Mouse (Mus musculus) ES-CJ7 (cell line): ENCODE results near the gene Frmd3.
"Not testable (repeated sequence)": the region's sequence is repeated elsewhere in the genome, so short reads cannot be mapped to it uniquely, and the experiment has no call there.

Source experiments
- DNase-seq: peaks from one replicate; pipeline ENCODE4 v3.0.0; 2011; ENCODE audit warnings: low read depth, low spot score

Frmd3 gene

DNA sequence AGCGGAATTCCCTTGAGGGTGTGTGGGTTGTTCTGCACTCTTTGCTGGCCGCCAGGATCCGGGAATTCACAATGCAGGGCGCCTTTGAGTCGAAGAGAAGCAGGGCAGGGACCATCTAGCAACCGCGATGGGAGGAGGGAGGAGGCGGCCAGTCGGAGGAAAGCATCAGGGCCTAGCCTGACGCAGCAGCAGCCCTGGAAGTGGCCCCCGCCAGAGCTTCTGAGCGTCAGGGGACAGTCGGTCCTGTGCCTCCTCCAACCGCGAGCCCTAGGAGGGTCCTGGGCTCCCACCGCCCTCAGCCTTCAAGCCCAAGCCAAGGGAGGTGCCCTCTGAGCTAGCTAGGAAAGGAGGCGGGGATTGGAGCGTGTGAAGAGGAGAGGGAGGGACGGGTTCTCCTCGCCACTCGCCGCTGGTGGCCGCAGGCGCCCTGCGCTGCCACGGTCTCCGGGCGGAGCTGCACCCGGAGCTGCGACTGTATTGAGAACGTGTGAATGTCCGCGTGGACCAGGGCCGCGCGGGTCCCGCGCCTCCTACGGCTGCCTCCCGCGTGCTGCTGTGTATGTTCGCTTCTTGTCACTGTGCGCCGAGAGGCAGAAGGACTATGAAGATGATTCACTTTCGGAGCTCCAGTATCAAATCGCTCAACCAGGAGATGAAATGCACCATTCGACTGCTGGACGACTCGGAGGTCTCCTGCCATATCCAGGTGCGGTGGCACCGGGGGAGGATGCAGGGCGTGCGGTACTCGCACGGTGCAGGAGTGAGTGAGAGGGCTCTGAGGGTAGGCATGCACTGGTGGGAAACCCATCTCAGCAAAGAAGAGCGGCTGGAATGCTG is at the start of gene Frmd3:
Gene Frmd3, plus strand, starts transcription at position 232 of the 837 bp plus-strand sequence.
- peak; percentile 21 for DNase-seq

DNA sequence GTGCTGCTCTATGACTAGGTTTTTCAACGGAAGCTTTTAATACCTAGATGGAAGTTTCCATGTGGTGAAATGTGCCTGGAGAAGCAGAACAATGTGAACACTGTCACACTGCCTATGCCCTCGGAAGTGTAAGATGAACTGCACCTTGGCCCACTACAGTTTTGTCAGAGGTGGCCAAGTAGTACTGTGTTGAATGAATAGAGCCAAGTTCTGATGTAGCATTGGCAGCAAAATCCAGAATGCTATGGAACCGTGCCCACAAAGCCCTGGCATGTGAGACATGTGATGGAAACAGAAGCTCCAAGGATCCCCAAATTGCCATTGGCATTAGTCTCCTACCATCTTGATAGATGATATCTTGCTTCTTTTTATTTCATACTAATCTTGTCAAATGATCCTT is 32.8 kb upstream of the Frmd3 start:
- no peak for DNase-seq

DNA sequence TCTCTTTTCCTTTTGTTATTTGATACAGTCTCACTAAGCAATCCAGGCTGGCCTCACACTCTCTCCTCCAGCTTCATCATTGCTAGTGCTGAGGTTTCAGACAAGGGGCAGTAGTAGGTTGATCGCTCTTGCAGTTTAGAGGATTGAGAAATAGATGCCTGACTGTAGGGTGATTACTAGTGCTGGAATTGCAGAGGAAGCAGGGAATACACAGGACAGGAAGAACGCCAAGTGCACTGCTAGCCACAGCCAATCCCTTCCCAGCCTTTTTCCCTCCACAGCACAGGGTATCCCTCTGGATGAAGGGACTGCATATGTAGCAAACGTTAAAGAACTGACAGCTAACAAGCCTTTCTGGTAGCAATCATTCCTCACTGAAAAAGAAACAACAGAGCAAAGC is 965 bp upstream of the Frmd3 start:
- DNase-seq: no peak

DNA sequence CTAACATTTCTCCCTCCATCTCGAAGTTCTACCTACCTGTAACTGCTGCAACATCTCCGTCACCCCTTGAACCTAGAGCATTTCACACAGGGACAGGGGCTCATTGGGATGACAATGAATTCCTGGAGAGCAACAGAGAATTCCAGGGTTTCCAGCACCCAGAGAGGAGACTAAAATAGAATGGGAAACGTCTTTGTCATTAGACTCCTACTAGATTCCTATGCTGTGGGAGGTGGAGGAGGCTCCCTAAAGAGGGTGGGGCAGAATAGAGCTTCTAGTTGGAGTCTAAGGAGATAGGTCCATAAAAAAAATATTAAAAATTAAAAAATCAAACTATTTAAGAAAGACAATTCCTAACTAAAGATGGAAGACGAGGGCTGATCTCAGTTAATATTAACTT is 542 bp upstream of the Frmd3 start:
- DNase-seq: no peak

DNA sequence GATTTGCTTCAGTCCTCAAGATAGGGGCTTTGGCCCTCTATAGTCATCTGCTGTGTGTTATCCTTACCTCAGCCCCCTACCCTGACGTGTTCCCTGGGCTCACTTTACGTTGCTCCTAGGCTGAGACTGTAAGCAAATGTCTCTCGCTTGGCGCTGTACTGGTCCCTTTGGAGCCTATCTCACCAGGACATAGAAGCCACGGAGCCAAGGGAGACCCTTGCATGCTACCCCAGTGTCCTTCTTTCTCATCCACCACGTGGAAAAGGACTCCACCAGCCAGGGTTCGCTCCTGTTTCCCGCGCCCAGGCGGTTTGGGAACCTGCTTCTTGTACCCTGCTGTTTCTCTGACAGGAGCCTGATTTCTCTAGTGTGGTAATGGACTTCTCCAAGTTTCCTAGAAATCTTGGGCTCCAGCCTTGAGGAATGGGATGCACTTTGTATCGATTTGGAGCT is 832 bp downstream of the Frmd3 start:
- DNase-seq: peak; percentile 3

DNA sequence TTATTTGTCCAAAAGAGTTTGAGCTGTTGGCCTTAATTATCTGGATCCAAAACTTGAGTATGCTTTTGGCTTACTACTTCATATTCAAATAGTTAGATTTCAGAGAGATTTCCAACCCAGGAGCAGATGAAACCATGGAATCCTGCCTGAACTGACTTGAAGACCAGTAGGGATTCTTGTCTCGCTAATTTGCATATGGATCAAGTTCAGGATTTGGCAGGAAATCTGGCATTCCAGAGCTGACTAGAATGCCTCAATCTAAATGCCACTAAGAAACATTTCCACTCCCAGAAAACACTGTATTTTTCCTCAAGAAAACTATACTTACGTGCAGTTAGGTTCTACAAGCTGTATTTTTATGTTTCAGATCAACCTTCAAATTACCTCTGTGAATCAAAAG is 6.8 kb downstream of the Frmd3 start:
- DNase-seq: peak; percentile 9

DNA sequence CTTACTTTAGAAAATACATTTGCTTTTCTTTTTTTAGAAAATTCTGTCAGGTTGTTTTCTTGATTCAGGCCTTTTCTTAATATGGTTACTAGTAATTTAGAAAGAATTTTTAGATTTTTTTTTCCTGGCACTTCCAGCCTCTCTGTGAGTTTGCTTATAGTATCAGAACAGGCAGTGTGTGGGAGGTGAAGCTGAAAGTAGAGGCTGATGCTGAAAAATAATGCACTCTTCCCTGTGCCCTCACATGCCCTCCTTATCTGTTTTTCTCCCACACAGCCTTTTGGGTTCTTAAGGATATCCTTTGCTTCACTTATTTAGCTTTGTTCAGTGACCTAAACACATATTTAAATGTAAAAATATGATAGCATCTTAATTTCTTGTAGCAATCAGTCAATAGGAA is 30.0 kb downstream of the Frmd3 start:
- no peak for DNase-seq

DNA sequence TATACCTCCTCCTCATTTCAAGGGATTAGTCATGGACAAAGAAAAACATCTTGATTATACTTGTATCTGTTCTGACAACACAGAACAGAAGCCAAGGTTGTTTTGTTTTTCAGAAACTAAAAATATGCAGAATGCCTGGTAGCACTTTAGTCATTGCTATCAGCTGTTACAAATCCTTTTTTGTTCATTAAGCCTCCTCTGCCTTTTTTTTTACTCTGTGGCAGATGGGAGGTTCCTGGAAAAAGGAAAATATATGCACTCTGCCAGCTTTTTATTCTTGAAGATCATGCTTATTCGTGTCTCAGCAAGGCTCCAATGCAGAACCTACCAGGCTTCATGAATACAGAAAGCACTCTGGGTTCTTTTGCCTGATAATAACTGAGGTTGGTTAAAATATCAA is 38.5 kb downstream of the Frmd3 start:
- DNase-seq: no peak

DNA sequence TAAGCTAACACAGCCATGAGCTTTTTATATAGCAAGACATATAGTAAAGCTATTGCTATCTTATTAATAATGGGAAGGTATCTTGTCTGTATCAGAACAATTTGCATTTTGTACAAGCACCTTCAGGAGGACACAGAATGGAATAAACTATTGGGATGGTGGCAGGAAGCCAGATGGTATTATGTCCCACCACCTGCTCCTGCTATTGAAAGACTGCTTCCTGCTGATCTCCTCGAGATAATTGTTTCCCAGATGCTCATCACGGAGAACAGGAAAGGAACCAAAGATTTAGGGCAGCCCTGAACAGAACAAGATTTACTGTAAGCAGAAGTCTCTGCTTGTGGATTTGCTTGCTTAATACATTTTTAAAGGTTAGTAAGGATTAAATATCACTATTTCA is 63.5 kb downstream of the Frmd3 start:
- DNase-seq: no peak

DNA sequence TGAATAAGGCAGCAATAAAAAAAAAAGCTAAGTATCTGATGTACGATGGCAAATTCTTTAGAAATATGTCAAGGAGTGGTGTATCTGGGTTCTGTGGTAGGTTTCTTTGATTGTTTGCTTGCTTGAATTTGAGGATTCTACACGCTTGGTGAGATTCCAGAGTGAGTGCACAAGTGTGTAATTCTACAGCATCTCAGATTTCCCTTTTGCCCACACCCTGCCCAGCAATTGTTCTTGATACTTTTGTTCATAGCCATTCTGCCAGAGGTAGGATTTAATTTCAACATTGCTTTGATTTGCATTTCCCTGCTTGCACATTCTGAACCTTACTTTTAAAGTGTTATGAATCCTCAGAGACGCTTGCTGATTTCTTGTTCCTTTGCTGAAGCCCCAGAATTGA is 97.6 kb downstream of the Frmd3 start:
- DNase-seq: no peak

DNA sequence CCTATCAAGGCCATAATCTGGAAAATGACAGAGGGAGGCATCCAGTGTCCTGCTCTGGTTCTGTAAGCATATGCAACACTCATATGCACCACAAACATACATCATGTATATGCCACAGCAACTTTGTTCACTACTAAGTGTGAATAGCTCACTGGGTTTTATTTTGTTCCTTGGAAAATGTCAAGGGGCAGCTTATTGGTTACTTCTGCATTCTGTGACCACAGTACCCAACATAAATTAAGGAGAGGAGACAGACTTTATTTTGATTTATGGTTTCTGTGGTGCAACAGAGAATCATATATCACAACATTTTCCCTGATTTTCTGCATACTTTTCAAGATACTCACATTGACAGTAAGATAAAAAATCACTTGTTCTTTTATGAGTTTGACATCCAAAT is 178.3 kb downstream of the Frmd3 start:
- DNase-seq: no peak

DNA sequence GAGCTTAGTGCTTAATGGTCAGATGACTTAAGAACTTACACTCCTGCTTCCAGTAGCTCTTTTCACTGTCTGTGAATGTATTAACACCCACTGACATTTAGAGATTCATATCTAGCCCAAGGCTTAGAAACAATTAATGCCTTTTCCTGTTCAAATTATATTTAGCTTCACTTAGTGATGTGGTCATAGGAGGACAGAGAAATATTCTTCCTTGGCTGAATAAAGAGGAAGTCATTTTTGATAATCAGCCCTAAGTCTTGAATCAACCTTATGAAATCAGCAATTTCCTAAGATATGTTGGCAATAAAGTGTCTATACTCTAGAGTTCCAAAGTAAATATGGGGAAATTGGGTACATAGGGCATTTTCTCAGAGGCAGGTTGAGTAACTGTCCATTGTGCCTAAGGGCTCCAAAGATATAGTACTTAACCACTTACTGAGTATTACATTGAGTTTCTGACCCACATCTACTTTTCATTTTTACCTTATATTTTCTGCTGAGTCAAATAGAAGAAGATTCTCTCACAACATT is 188.1 kb downstream of the Frmd3 start:
- no peak for DNase-seq

DNA sequence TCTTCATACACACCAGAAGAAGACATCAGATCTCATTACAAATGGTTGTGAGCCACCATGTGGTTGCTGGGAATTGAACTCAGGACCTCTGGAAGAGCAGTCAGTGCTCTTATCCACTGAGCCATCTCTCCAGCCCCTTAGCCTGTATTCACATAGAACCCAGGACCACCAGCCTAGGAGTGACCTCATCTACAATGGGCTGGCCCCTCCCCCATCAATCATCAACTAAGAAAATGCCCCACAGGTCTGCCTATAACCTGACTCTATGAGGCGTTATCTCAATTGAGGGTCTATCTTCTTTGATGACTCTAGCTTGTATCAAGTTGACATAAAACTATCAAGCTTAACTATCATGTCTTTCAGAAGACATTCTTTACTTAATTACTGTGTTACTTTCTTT is 208.5 kb downstream of the Frmd3 start:
- DNase-seq: not testable (repeated sequence)

DNA sequence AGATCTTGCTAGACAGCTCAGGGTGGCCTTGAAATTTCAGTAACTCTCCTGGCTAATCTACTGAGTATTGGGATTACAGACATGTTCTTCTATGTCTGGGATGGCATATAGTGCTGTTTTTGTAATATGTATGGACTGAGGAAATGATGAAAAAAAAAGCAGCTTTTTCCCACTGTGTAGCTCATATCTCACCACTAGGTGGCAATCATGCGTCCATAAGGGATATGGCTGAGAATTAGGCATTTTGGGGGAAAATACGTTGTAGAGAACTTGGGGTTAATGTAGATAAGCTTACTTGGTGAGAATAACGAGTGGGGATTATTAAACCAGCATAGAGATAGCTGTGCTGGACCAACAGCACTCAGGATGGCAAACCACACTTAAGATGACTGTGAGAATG is 209.1 kb downstream of the Frmd3 start:
- DNase-seq: no peak

DNA sequence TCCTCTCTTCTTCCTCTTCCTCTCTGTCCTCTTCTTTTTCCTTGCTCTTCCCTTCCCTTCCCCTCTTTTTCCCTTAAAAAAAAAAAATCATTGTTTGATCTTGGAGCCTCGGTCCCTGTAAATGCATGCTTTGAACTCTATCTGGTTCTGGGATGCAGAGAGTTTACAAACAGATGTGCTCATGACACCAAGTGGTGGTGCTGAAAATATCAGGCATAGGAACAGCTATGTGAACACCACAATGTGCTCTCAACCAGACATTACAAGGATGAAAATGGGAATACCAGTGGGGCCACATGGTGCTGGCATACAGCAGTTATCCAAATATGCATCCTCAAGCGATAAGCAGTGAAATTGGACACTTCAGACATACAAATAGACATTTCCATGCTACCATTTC is 211.0 kb downstream of the Frmd3 start:
- DNase-seq: peak; percentile 33

DNA sequence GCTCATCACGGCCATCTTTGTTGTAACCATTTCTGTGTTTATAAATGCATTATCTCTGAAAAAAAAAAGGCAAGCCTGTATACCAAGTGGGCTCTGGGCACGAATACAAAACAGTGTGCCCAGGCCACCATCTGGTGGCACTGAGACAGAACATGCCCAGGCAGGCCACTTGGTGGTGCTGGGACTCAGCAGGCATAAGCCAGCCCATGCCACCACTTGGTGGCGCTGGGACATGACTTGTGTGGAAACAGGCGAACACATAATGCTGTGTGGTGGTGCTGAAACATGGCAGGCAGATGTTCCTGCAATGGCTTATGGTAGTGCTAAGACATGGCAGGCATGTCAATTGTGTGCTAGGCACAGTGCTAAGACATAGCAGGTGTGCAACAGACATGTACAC is 217.8 kb downstream of the Frmd3 start:
- DNase-seq: peak; percentile 76

DNA sequence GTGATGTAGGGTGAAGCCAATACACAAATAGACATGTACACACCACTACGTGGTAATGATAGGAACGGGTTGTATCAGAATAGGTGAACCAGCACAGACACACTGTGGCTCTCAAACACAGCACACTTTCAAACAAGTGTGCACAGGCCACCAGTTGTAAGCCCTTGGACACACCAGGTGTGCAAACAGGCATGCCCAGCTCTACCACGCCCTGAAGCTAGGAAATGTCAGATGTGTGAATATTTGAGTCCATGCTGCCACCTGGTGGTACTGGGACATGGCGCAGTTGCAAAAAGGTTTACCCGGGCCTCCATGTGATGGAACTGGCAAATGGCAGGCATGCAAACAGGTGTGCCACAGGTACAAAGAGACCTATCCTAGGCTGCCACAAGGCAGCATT is 218.2 kb downstream of the Frmd3 start:
- DNase-seq: peak; percentile 84

DNA sequence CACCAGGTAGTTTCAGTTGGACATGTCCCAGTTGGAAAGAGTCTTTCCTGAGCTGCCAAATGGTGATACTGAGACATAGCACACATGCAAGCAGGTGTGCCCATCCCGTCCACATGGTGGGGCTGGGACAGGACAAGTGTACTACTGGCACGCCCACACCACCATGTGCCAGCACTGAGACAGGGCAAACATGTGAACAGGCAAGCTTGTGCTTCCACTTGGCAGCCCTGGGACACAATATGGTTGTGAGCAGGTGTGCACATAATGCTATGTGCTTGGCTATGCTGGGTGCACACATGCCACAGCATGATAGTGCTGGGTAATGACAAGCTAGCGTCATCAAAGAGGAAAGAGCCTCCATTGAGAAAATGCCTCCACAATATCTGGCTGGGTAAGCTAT is 220.3 kb downstream of the Frmd3 start:
- no peak for DNase-seq

DNA sequence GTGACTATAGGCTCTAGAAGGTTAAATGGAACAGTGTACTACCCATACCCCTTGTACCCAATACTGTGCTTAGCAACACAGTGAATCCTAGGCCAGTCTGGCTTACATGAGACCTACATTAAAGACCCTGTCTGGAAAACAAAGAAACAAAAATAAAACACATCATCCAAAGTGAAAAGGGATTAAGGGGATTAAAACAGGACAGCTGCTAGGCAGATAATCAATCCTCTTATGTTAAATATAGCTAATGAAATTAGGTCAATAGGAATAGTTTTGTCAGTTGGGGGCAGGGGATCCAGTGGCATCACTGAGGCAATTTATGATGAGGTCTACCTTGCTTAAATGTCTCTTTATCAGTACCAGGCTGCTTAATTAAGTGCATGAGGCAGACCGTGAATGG is 228.9 kb downstream of the Frmd3 start, which contains the start of gene Kdm4c:
Gene Kdm4c, plus strand, starts transcription at position 322 of the 400 bp plus-strand sequence.
- DNase-seq: no peak
